Mouse (Mus musculus) liver, embryonic 16.5 days (tissue): ENCODE results near the gene Ptpn6. TPM values are rescaled to one million over a fixed set of nuclear protein-coding genes. Genes with fewer than 3 reads are reported as not detected.

Experiments used
- ATAC-seq: fragments of 200-750 bp; cut with Nextera tagmentation; 2 replicates; pipeline ENCODE4 v1.8.0; 2017; ENCODE audit warnings: low read depth, mild to moderate bottlenecking, moderate number of reproducible peaks, moderate library complexity
- H3K27ac ChIP-seq: fragments of 300-500 bp; sonication (generic); 2 replicates; pipeline ENCODE4 v1.5.1; 2014; ENCODE audit warnings: mild to moderate bottlenecking, low read length
- H3K27me3 ChIP-seq: fragments of 300-500 bp; sonication (generic); 2 replicates; pipeline ENCODE4 v1.6.1; 2014; ENCODE audit warnings: low read depth, low read length, mixed read lengths; ENCODE audit not compliant: control insufficient read depth, insufficient read depth
- H3K36me3 ChIP-seq: fragments of 300-500 bp; sonication (generic); 2 replicates; pipeline ENCODE4 v1.6.1; 2014; ENCODE audit warnings: mild to moderate bottlenecking; ENCODE audit not compliant: control insufficient read depth, insufficient read depth
- H3K4me1 ChIP-seq: fragments of 300-500 bp; sonication (generic); 2 replicates; pipeline ENCODE4 v1.6.1; 2014; ENCODE audit warnings: low read depth, low read length, mixed read lengths; ENCODE audit not compliant: control insufficient read depth
- H3K4me2 ChIP-seq: fragments of 300-500 bp; sonication (generic); 2 replicates; pipeline ENCODE4 v1.6.1; 2014; ENCODE audit warnings: low read depth, low read length, mixed read lengths
- H3K4me3 ChIP-seq: fragments of 300-500 bp; sonication (generic); 2 replicates; pipeline ENCODE4 v1.5.1; 2014; ENCODE audit warnings: low read depth, mild to moderate bottlenecking, low read length
- H3K9ac ChIP-seq: fragments of 300-500 bp; sonication (generic); 2 replicates; pipeline ENCODE4 v1.6.1; 2014; ENCODE audit warnings: low read depth, low read length
- H3K9me3 ChIP-seq: fragments of 300-500 bp; sonication (generic); replicated peaks from 2 replicates; pipeline ENCODE4 v1.6.1; 2016; ENCODE audit warnings: low read length; ENCODE audit not compliant: control insufficient read depth
- WGBS: fragments of 180-500 bp; shearing (Covaris S2); extraction: QIAGEN DNeasy Blood & Tissue Kit; methylation state at CpG from one replicate; pipeline ENCODE4 v1.1.7; 2014; ENCODE audit not compliant: insufficient replicate concordance; 5-methylcytosine and 5-hydroxymethylcytosine counted together
- polyA plus RNA-seq: library from polyadenylated mRNA; unstranded; fragments of >200 nt; fragmentation: Nextera tagmentation; extraction: Ambion mirVana; gene quantifications from 2 replicates; pipeline ENCODE4 v1.2.1, GENCODE M21; 2015

Gene Ptpn6
- polyA plus RNA-seq, 1 experiment from 2014 or later, result 38.3 TPM

GRCm38 (mm10) chr6:124717968-124718367, 20.5 kb downstream of the Ptpn6 start:
- Histone ChIP-seq H3K4me3 (no peak overlapping the region), H3K4me1 (peaks cover 39% of the 10 kb centered on the region), H3K9me3 (no peaks in the 10 kb centered on the region), H3K36me3 (peaks cover 30% of the 10 kb centered on the region), H3K9ac (no peak overlapping the region), H3K27ac (no peak overlapping the region), H3K4me2 (no peak overlapping the region), H3K27me3 (no peaks in the 10 kb centered on the region)
- ATAC-seq, result no peak
- WGBS, result 87% methylated on average over 13 of the region's 13 CpGs

- Histone ChIP-seq H3K4me1 (peaks cover 41% of the 10 kb centered on the region), H3K9me3 (no peaks in the 10 kb centered on the region), H3K9ac (no peak overlapping the region), H3K27me3 (no peaks in the 10 kb centered on the region), H3K36me3 (peaks cover 30% of the 10 kb centered on the region), H3K27ac (no peak overlapping the region), H3K4me3 (no peak overlapping the region), H3K4me2 (no peak overlapping the region)
- WGBS, result 61% methylated on average over 20 of the region's 20 CpGs
- ATAC-seq, result no peak
These were observed 21.5 kb downstream of the Ptpn6 start for GRCm38 (mm10) chr6:124716864-124717490.

- no peaks in the 10 kb centered on the region for H3K27me3 ChIP-seq
- peak overlapping the region; percentile 82 for H3K4me2 ChIP-seq
- WGBS, result 8% methylated on average over 11 of the region's 11 CpGs
- peaks cover 37% of the 10 kb centered on the region for H3K4me1 ChIP-seq
- no peaks in the 10 kb centered on the region for H3K9me3 ChIP-seq
- ATAC-seq, result no peak
- peak overlapping the region; percentile 85 for H3K9ac ChIP-seq
- peak overlapping the region; percentile 98 for H3K4me3 ChIP-seq
- peak overlapping the region; percentile 93 for H3K27ac ChIP-seq
- H3K36me3 ChIP-seq, result peaks cover 39% of the 10 kb centered on the region
These were observed 25.6 kb downstream of the Ptpn6 start for GRCm38 (mm10) chr6:124712918-124713317.

GRCm38 (mm10) chr6:124711824-124712782, 26.4 kb downstream of the Ptpn6 start, which contains the start of the genes Emg1 and Phb2:
Gene Emg1, minus strand, starts transcription at chr6:124712178.
Gene Phb2, plus strand, starts transcription at chr6:124712336.
- peaks cover 37% of the 10 kb centered on the region for H3K4me1 ChIP-seq
- peaks cover 45% of the 10 kb centered on the region for H3K36me3 ChIP-seq
- peak; percentile 98 for ATAC-seq

GRCm38 (mm10) chr6:124708289-124708889, 30.1 kb downstream of the Ptpn6 start:
- Histone ChIP-seq H3K9ac (no peak overlapping the region), H3K27me3 (no peaks in the 10 kb centered on the region), H3K4me2 (no peak overlapping the region), H3K4me3 (no peak overlapping the region), H3K9me3 (no peaks in the 10 kb centered on the region), H3K36me3 (peaks cover 38% of the 10 kb centered on the region), H3K4me1 (peaks cover 27% of the 10 kb centered on the region), H3K27ac (no peak overlapping the region)
- ATAC-seq, result no peak
- 84% methylated on average over 10 of the region's 10 CpGs for WGBS

More at GRCm38 (mm10) chr6:124711824-124712782, 26.4 kb downstream of the Ptpn6 start, which contains the start of the genes Emg1 and Phb2:
- no peaks in the 10 kb centered on the region for H3K9me3 ChIP-seq
- peak within 1 kb of the TSS; percentile 89 for H3K9ac ChIP-seq
- H3K4me3 ChIP-seq, result peak within 1 kb of the TSS; percentile 98
- under 1% methylated on average over 76 of the region's 76 CpGs for WGBS
- peak within 1 kb of the TSS; percentile 93 for H3K27ac ChIP-seq
- H3K27me3 ChIP-seq, result no peaks in the 10 kb centered on the region
- peak within 1 kb of the TSS; percentile 82 for H3K4me2 ChIP-seq

- H3K4me2 ChIP-seq, result no peak overlapping the region
- peaks cover 58% of the 10 kb centered on the region for H3K36me3 ChIP-seq
- WGBS, result 74% methylated on average over 5 of the region's 5 CpGs
- H3K27ac ChIP-seq, result no peak overlapping the region
- H3K27me3 ChIP-seq, result no peaks in the 10 kb centered on the region
- peaks cover 19% of the 10 kb centered on the region for H3K4me1 ChIP-seq
- no peak for ATAC-seq
- no peaks in the 10 kb centered on the region for H3K9me3 ChIP-seq
- H3K9ac ChIP-seq, result no peak overlapping the region
- no peak overlapping the region for H3K4me3 ChIP-seq
These were observed 32.4 kb downstream of the Ptpn6 start for GRCm38 (mm10) chr6:124706061-124706627.

- H3K4me3 ChIP-seq, result no peak overlapping the region
- no peak for ATAC-seq
- WGBS, result 82% methylated on average over 2 of the region's 2 CpGs
These were observed 34.1 kb downstream of the Ptpn6 start for GRCm38 (mm10) chr6:124704417-124704816.

GRCm38 (mm10) chr6:124703789-124704188, 34.7 kb downstream of the Ptpn6 start:
- H3K36me3 ChIP-seq, result peaks cover 74% of the 10 kb centered on the region
- no peaks in the 10 kb centered on the region for H3K9me3 ChIP-seq
- no peak overlapping the region for H3K9ac ChIP-seq
- H3K4me1 ChIP-seq, result peaks cover 4% of the 10 kb centered on the region; the same call in 1 of the 2 replicates
- no peak overlapping the region for H3K4me3 ChIP-seq
- no peak for ATAC-seq
- no peak overlapping the region for H3K4me2 ChIP-seq
- WGBS, result 37% methylated on average over 7 of the region's 7 CpGs
- no peaks in the 10 kb centered on the region for H3K27me3 ChIP-seq
- no peak overlapping the region for H3K27ac ChIP-seq

More at GRCm38 (mm10) chr6:124704417-124704816, 34.1 kb downstream of the Ptpn6 start:
- no peak overlapping the region for H3K4me2 ChIP-seq
- no peak overlapping the region for H3K27ac ChIP-seq
- H3K9ac ChIP-seq, result no peak overlapping the region
- H3K36me3 ChIP-seq, result peaks cover 69% of the 10 kb centered on the region
- no peaks in the 10 kb centered on the region for H3K27me3 ChIP-seq
- peaks cover 6% of the 10 kb centered on the region for H3K4me1 ChIP-seq
- H3K9me3 ChIP-seq, result no peaks in the 10 kb centered on the region
